Mouse (Mus musculus) midbrain, embryonic 13.5 days (tissue): ENCODE data around the gene Ablim1. TPM values are rescaled to one million over a fixed set of nuclear protein-coding genes. Genes with fewer than 3 reads are reported as not detected.

Experiments
- ATAC-seq: fragments of 200-750 bp; cut with Nextera tagmentation; 2 replicates; pipeline ENCODE4 v1.8.0; 2017; ENCODE audit warnings: mild to moderate bottlenecking, moderate TSS enrichment, moderate library complexity
- H3K27ac ChIP-seq: fragments of 300-500 bp; sonication (generic); 2 replicates; pipeline ENCODE4 v1.5.1; 2015; ENCODE audit warnings: inconsistent platforms, mild to moderate bottlenecking, moderate library complexity
- H3K27me3 ChIP-seq: fragments of 300-500 bp; sonication (generic); 2 replicates; pipeline ENCODE4 v1.6.1; 2015; ENCODE audit warnings: mild to moderate bottlenecking, inconsistent platforms
- H3K36me3 ChIP-seq: fragments of 300-500 bp; sonication (generic); 2 replicates; pipeline ENCODE4 v1.6.1; 2015; ENCODE audit warnings: mild to moderate bottlenecking, inconsistent platforms
- H3K4me1 ChIP-seq: fragments of 300-500 bp; sonication (generic); replicated peaks from 2 replicates; pipeline ENCODE4 v1.6.1; 2015; ENCODE audit warnings: inconsistent platforms
- H3K4me2 ChIP-seq: fragments of 300-500 bp; sonication (generic); replicated peaks from 2 replicates; pipeline ENCODE4 v1.6.1; 2015; ENCODE audit warnings: moderate library complexity, mild to moderate bottlenecking, inconsistent platforms
- H3K4me3 ChIP-seq: fragments of 300-500 bp; sonication (generic); replicated peaks from 2 replicates; pipeline ENCODE4 v1.5.1; 2015; ENCODE audit warnings: mild to moderate bottlenecking, inconsistent platforms
- H3K9ac ChIP-seq: fragments of 300-500 bp; sonication (generic); replicated peaks from 2 replicates; pipeline ENCODE4 v1.6.1; 2015; ENCODE audit warnings: mild to moderate bottlenecking, inconsistent platforms
- H3K9me3 ChIP-seq: fragments of 300-500 bp; sonication (generic); 2 replicates; pipeline ENCODE4 v1.6.1; 2016; ENCODE audit warnings: mild to moderate bottlenecking, inconsistent platforms
- WGBS: fragments of 180-500 bp; shearing (Covaris S2); methylation state at CpG from one replicate; pipeline ENCODE4 v1.1.7; 2015; 5-methylcytosine and 5-hydroxymethylcytosine counted together
- polyA plus RNA-seq: library from polyadenylated mRNA; unstranded; fragments of >200 nt; fragmentation: Nextera tagmentation; extraction: Ambion mirVana; gene quantifications from 2 replicates; pipeline ENCODE4 v1.2.1, GENCODE M21; 2015

Ablim1 gene
- polyA plus RNA-seq, 1 experiment from 2014 or later, result 34.4 TPM

- Histone ChIP-seq H3K4me3 (peak overlapping the region; percentile 6; the same call in 1 of the 2 replicates), H3K4me2 (peak overlapping the region; percentile 26), H3K9me3 (no peaks in the 10 kb centered on the region), H3K27me3 (no peaks in the 10 kb centered on the region), H3K27ac (peak overlapping the region; percentile 76), H3K36me3 (no peaks in the 10 kb centered on the region), H3K4me1 (peaks cover 20% of the 10 kb centered on the region), H3K9ac (0 out of 2 replicates have a peak overlapping the region, but pooled peaks have one; percentile 39)
- peak; percentile 75 for ATAC-seq
- WGBS, result 42% methylated on average over 20 of the region's 20 CpGs
Measured at GRCm38 (mm10) chr19:57134654-57135348, 179.9 kb downstream of the Ablim1 start.

- 82% methylated on average over 6 of the region's 6 CpGs for WGBS
- H3K9me3 ChIP-seq, result no peaks in the 10 kb centered on the region
- H3K27ac ChIP-seq, result no peak overlapping the region
- no peak overlapping the region; the same call in 1 of the 2 replicates for H3K4me3 ChIP-seq
- no peaks in the 10 kb centered on the region for H3K27me3 ChIP-seq
- ATAC-seq, result no peak
- no peak overlapping the region for H3K9ac ChIP-seq
- peaks cover 20% of the 10 kb centered on the region for H3K4me1 ChIP-seq
- no peaks in the 10 kb centered on the region for H3K36me3 ChIP-seq
- H3K4me2 ChIP-seq, result peak overlapping the region; percentile 26
Measured at GRCm38 (mm10) chr19:57132916-57133520, 181.7 kb downstream of the Ablim1 start.

- H3K4me2 ChIP-seq, result no peak overlapping the region; the same call in 1 of the 2 replicates
- peaks cover 20% of the 10 kb centered on the region for H3K4me1 ChIP-seq
- ATAC-seq, result no peak
- H3K27ac ChIP-seq, result no peak overlapping the region
- H3K9me3 ChIP-seq, result no peaks in the 10 kb centered on the region
- H3K27me3 ChIP-seq, result no peaks in the 10 kb centered on the region
- no peak overlapping the region for H3K9ac ChIP-seq
- 87% methylated on average over 5 of the region's 5 CpGs for whole genome bisulfite sequencing
- H3K36me3 ChIP-seq, result no peaks in the 10 kb centered on the region
- no peak overlapping the region for H3K4me3 ChIP-seq
Measured at GRCm38 (mm10) chr19:57132281-57132680, 182.4 kb downstream of the Ablim1 start.

GRCm38 (mm10) chr19:57131366-57131765, 183.4 kb downstream of the Ablim1 start:
- Histone ChIP-seq H3K36me3 (no peaks in the 10 kb centered on the region), H3K27ac (no peak overlapping the region), H3K27me3 (no peaks in the 10 kb centered on the region), H3K9ac (no peak overlapping the region), H3K9me3 (no peaks in the 10 kb centered on the region), H3K4me1 (peaks cover 20% of the 10 kb centered on the region), H3K4me2 (no peak overlapping the region), H3K4me3 (no peak overlapping the region)
- 85% methylated on average over 4 of the region's 4 CpGs for WGBS
- no peak for ATAC-seq

- ATAC-seq, result no peak
- no peak overlapping the region for H3K27ac ChIP-seq
- H3K4me3 ChIP-seq, result no peak overlapping the region
- no peak overlapping the region for H3K9ac ChIP-seq
- H3K36me3 ChIP-seq, result no peaks in the 10 kb centered on the region
- 89% methylated on average over 4 of the region's 4 CpGs for WGBS
- H3K4me1 ChIP-seq, result peaks cover 20% of the 10 kb centered on the region
- H3K4me2 ChIP-seq, result no peak overlapping the region
- H3K9me3 ChIP-seq, result no peaks in the 10 kb centered on the region
- no peaks in the 10 kb centered on the region for H3K27me3 ChIP-seq
Measured at GRCm38 (mm10) chr19:57130591-57130990, 184.1 kb downstream of the Ablim1 start.

- Histone ChIP-seq H3K9me3 (no peaks in the 10 kb centered on the region), H3K27ac (no peak overlapping the region), H3K36me3 (no peaks in the 10 kb centered on the region), H3K4me2 (no peak overlapping the region), H3K9ac (no peak overlapping the region), H3K4me3 (no peak overlapping the region), H3K4me1 (peaks cover 15% of the 10 kb centered on the region), H3K27me3 (no peaks in the 10 kb centered on the region)
- no peak for ATAC-seq
- 94% methylated on average over 9 of the region's 9 CpGs for whole genome bisulfite sequencing
Measured at GRCm38 (mm10) chr19:57129729-57130128, 185.0 kb downstream of the Ablim1 start.

GRCm38 (mm10) chr19:57128037-57128436, 186.7 kb downstream of the Ablim1 start:
- Histone ChIP-seq H3K27me3 (no peaks in the 10 kb centered on the region), H3K4me2 (no peak overlapping the region), H3K4me3 (no peak overlapping the region), H3K36me3 (no peaks in the 10 kb centered on the region), H3K27ac (no peak overlapping the region), H3K4me1 (no peaks in the 10 kb centered on the region; the same call in none of the 2 replicates), H3K9me3 (no peaks in the 10 kb centered on the region), H3K9ac (no peak overlapping the region)
- no peak for ATAC-seq
- WGBS, result 49% methylated on average over 6 of the region's 6 CpGs

GRCm38 (mm10) chr19:57127523-57127922, 187.2 kb downstream of the Ablim1 start:
- H3K4me3 ChIP-seq, result no peak overlapping the region
- H3K27me3 ChIP-seq, result no peaks in the 10 kb centered on the region
- H3K27ac ChIP-seq, result no peak overlapping the region
- H3K4me1 ChIP-seq, result no peaks in the 10 kb centered on the region; the same call in 1 of the 2 replicates
- no peak for ATAC-seq
- no peak overlapping the region for H3K9ac ChIP-seq
- WGBS, result 83% methylated on average over 5 of the region's 5 CpGs
- H3K4me2 ChIP-seq, result no peak overlapping the region
- H3K9me3 ChIP-seq, result no peaks in the 10 kb centered on the region
- no peaks in the 10 kb centered on the region for H3K36me3 ChIP-seq

- Histone ChIP-seq H3K9ac (no peak overlapping the region), H3K4me2 (no peak overlapping the region), H3K4me3 (no peak overlapping the region), H3K27ac (no peak overlapping the region), H3K36me3 (no peaks in the 10 kb centered on the region), H3K4me1 (no peaks in the 10 kb centered on the region; the same call in 1 of the 2 replicates), H3K9me3 (no peaks in the 10 kb centered on the region), H3K27me3 (no peaks in the 10 kb centered on the region)
- no peak for ATAC-seq
- WGBS, result 78% methylated on average over 10 of the region's 10 CpGs
Measured at GRCm38 (mm10) chr19:57126950-57127349, 187.8 kb downstream of the Ablim1 start.

- Histone ChIP-seq H3K4me1 (peaks cover 4% of the 10 kb centered on the region; the same call in 1 of the 2 replicates), H3K27me3 (no peaks in the 10 kb centered on the region), H3K4me2 (no peak overlapping the region), H3K9ac (no peak overlapping the region), H3K4me3 (no peak overlapping the region), H3K36me3 (no peaks in the 10 kb centered on the region), H3K27ac (no peak overlapping the region), H3K9me3 (no peaks in the 10 kb centered on the region)
- no peak for ATAC-seq
- 86% methylated on average over 4 of the region's 4 CpGs for WGBS
Measured at GRCm38 (mm10) chr19:57124906-57125305, 189.8 kb downstream of the Ablim1 start.

- Histone ChIP-seq H3K4me3 (no peak overlapping the region), H3K4me2 (no peak overlapping the region), H3K27me3 (no peaks in the 10 kb centered on the region), H3K9me3 (no peaks in the 10 kb centered on the region), H3K4me1 (peaks cover 12% of the 10 kb centered on the region), H3K27ac (peak overlapping the region; percentile 51; the same call in 1 of the 2 replicates), H3K9ac (no peak overlapping the region), H3K36me3 (no peaks in the 10 kb centered on the region)
- 0 out of 2 replicates have a peak, but pooled peaks have one; percentile 6 for ATAC-seq
- WGBS, result 71% methylated on average over 2 of the region's 2 CpGs
Measured at GRCm38 (mm10) chr19:57124138-57124519, 190.6 kb downstream of the Ablim1 start.

GRCm38 (mm10) chr19:57123503-57124137, 191.1 kb downstream of the Ablim1 start:
- 0 out of 2 replicates have a peak, but pooled peaks have one; percentile 34 for ATAC-seq
- Histone ChIP-seq H3K4me1 (peaks cover 17% of the 10 kb centered on the region), H3K9ac (no peak overlapping the region), H3K27me3 (no peaks in the 10 kb centered on the region), H3K4me3 (no peak overlapping the region), H3K9me3 (no peaks in the 10 kb centered on the region), H3K36me3 (no peaks in the 10 kb centered on the region), H3K27ac (no peak overlapping the region; the same call in none of the 2 replicates), H3K4me2 (no peak overlapping the region)
- WGBS, result 67% methylated on average over 11 of the region's 11 CpGs
